Mouse (Mus musculus): ENCODE results near the gene Hcls1. TPM values are rescaled to one million over a fixed set of nuclear protein-coding genes. Genes with fewer than 3 reads are reported as not detected.

Gene Hcls1
- polyA plus RNA-seq, 1 experiment from 2014 or later: 2.2 TPM

- Histone ChIP-seq H3K9me3 (ENCODE audit: low read depth, low read length) (no peaks in the 10 kb centered on the region), H3K4me1 (ENCODE audit: insufficient read depth) (no peaks in the 10 kb centered on the region), H3K4me2 (no peak within 1 kb of the TSS; the same call in 1 of the 2 replicates), H3K27ac (ENCODE audit: low read depth) (no peak within 1 kb of the TSS), H3K4me3 (ENCODE audit: low read depth, low read length) (no peak within 1 kb of the TSS), H3K9ac (no peak within 1 kb of the TSS), H3K36me3 (ENCODE audit: insufficient read depth) (no peaks in the 10 kb centered on the region), H3K27me3 (ENCODE audit: insufficient read depth, low read length) (no peaks in the 10 kb centered on the region)
- DNase-seq (no peak), ATAC-seq (ENCODE audit: insufficient read depth) (no peak)
- WGBS: 46% methylated on average over 18 of the region's 18 CpGs
- TF ChIP-seq CTCF (IDR thresholded peaks at IDR 0.05; ENCODE audit: low read depth): no peak
Observed at GRCm38 (mm10) chr16:36989999-36990625, 55.3 kb downstream of the Hcls1 start, which contains the start of gene Fbxo40. TSS of gene Fbxo40 (minus strand) at chr16:36990467.

GRCm38 (mm10) chr16:36997650-36998049 is 62.9 kb downstream of the Hcls1 start:
- DNase-seq (no peak), ATAC-seq (ENCODE audit: insufficient read depth) (no peak)
- H3K27ac ChIP-seq (ENCODE audit: low read depth): no peak overlapping the region
- H3K4me3 ChIP-seq (ENCODE audit: low read depth, low read length): no peak overlapping the region
- no peaks in the 10 kb centered on the region for H3K4me1 ChIP-seq (ENCODE audit: insufficient read depth)
- WGBS: 76% methylated on average over 6 of the region's 6 CpGs
- H3K9ac ChIP-seq: no peak overlapping the region
- no peaks in the 10 kb centered on the region for H3K27me3 ChIP-seq (ENCODE audit: insufficient read depth, low read length)
- H3K9me3 ChIP-seq (ENCODE audit: low read depth, low read length): no peaks in the 10 kb centered on the region
- TF ChIP-seq CTCF (IDR thresholded peaks at IDR 0.05; ENCODE audit: low read depth): no peak
- no peak overlapping the region for H3K4me2 ChIP-seq
- no peaks in the 10 kb centered on the region for H3K36me3 ChIP-seq (ENCODE audit: insufficient read depth)

- ATAC-seq (ENCODE audit: insufficient read depth) (no peak), DNase-seq (no peak)
- Histone ChIP-seq H3K4me3 (ENCODE audit: low read depth, low read length) (no peak overlapping the region), H3K4me1 (ENCODE audit: insufficient read depth) (no peaks in the 10 kb centered on the region), H3K27ac (ENCODE audit: low read depth) (no peak overlapping the region), H3K9me3 (ENCODE audit: low read depth, low read length) (no peaks in the 10 kb centered on the region), H3K9ac (no peak overlapping the region), H3K4me2 (no peak overlapping the region), H3K27me3 (ENCODE audit: insufficient read depth, low read length) (no peaks in the 10 kb centered on the region), H3K36me3 (ENCODE audit: insufficient read depth) (no peaks in the 10 kb centered on the region)
- TF ChIP-seq CTCF (IDR thresholded peaks at IDR 0.05; ENCODE audit: low read depth): no peak
- 65% methylated on average over 9 of the region's 9 CpGs for WGBS
Observed at GRCm38 (mm10) chr16:36999366-36999972, 64.7 kb downstream of the Hcls1 start.

DNA sequence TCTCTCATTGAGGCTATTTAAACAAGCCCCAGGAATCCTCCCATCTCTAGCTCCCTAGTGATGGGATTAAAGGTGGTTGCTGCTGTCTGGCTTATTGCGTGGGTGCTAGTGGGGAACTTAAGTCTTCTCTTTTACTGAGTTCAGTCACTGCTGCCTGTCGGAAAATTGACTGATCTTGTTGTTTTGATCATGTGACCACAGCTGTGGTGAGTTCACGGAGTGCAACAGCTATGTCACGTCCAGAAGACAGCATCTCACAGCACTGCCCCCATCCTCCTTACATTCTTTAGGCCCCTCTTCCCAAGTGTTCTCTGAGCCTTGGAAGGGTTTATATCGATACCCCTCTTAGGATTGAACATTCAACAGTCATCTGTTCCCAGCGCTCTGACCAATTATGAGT is 74.5 kb downstream of the Hcls1 start:
- Histone ChIP-seq H3K9ac (no peak overlapping the region), H3K27me3 (ENCODE audit: insufficient read depth, low read length) (no peaks in the 10 kb centered on the region), H3K4me1 (ENCODE audit: insufficient read depth) (0 out of 2 replicates have a peak, but pooled peaks cover 4% of the 10 kb centered on the region), H3K36me3 (ENCODE audit: insufficient read depth) (no peaks in the 10 kb centered on the region), H3K27ac (ENCODE audit: low read depth) (no peak overlapping the region), H3K4me2 (no peak overlapping the region), H3K4me3 (ENCODE audit: low read depth, low read length) (no peak overlapping the region), H3K9me3 (ENCODE audit: low read depth, low read length) (no peaks in the 10 kb centered on the region)
- TF ChIP-seq CTCF (IDR thresholded peaks at IDR 0.05; ENCODE audit: low read depth): no peak
- DNase-seq (no peak), ATAC-seq (ENCODE audit: insufficient read depth) (no peak)
- 53% methylated on average over 6 of the region's 6 CpGs for WGBS

- peak overlapping the region; percentile 72; the same call in 1 of the 2 replicates for H3K4me2 ChIP-seq
- H3K9me3 ChIP-seq (ENCODE audit: low read depth, low read length): no peaks in the 10 kb centered on the region
- H3K4me3 ChIP-seq (ENCODE audit: low read depth, low read length): no peak overlapping the region
- H3K27ac ChIP-seq (ENCODE audit: low read depth): 0 out of 2 replicates have a peak overlapping the region, but pooled peaks have one; percentile 36
- DNase-seq: peak; percentile 86
- H3K27me3 ChIP-seq (ENCODE audit: insufficient read depth, low read length): no peaks in the 10 kb centered on the region
- no peaks in the 10 kb centered on the region for H3K36me3 ChIP-seq (ENCODE audit: insufficient read depth)
- WGBS: 52% methylated on average over 4 of the region's 4 CpGs
- H3K4me1 ChIP-seq (ENCODE audit: insufficient read depth): 0 out of 2 replicates have a peak, but pooled peaks cover 4% of the 10 kb centered on the region
- H3K9ac ChIP-seq: no peak overlapping the region
- peak; percentile 60 for TF ChIP-seq CTCF (IDR thresholded peaks at IDR 0.05; ENCODE audit: low read depth)
- peak; percentile 42 for ATAC-seq (ENCODE audit: insufficient read depth)
Observed at GRCm38 (mm10) chr16:37010370-37010769, 75.6 kb downstream of the Hcls1 start.

GRCm38 (mm10) chr16:37011061-37011921 is 76.5 kb downstream of the Hcls1 start, which contains the start of gene Polq:
TSS of gene Polq (plus strand) at chr16:37011786.
- WGBS: 4% methylated on average over 30 of the region's 30 CpGs

More at GRCm38 (mm10) chr16:37011061-37011921, 76.5 kb downstream of the Hcls1 start, which contains the start of gene Polq:
- ATAC-seq (ENCODE audit: insufficient read depth): peak; percentile 98
- Histone ChIP-seq H3K4me1 (ENCODE audit: insufficient read depth) (0 out of 2 replicates have a peak, but pooled peaks cover 4% of the 10 kb centered on the region), H3K27me3 (ENCODE audit: insufficient read depth, low read length) (no peaks in the 10 kb centered on the region), H3K9ac (peak within 1 kb of the TSS; percentile 81), H3K27ac (ENCODE audit: low read depth) (0 out of 2 replicates have a peak within 1 kb of the TSS, but pooled peaks have one; percentile 36), H3K9me3 (ENCODE audit: low read depth, low read length) (no peaks in the 10 kb centered on the region), H3K4me2 (peak within 1 kb of the TSS; percentile 72), H3K36me3 (ENCODE audit: insufficient read depth) (peaks cover 6% of the 10 kb centered on the region; the same call in 1 of the 2 replicates), H3K4me3 (ENCODE audit: low read depth, low read length) (peak within 1 kb of the TSS; percentile 94)
- 0 out of 2 replicates have a peak, but pooled peaks have one; percentile 2 for TF ChIP-seq CTCF (IDR thresholded peaks at IDR 0.05; ENCODE audit: low read depth)
- peak; percentile 98 for DNase-seq

Data from lung, embryonic 14.5 days (tissue).